Mouse (Mus musculus) MEL (cell line): Measurements from ENCODE around the gene Tmem182. TPM values are rescaled to one million over a fixed set of nuclear protein-coding genes. Genes with fewer than 3 reads are reported as not detected.
A peak's percentile ranks its signal among the peaks of the same experiment; 100 is the strongest.

Source experiments
- DNase-seq: peaks from one replicate; pipeline ENCODE4 v3.0.0; 2011; ENCODE audit warnings: low read depth, low spot score
- H3K27ac ChIP-seq: 2 replicates; pipeline ENCODE4 v1.5.1; 2012; ENCODE audit warnings: low read depth, mild to moderate bottlenecking, control low read depth, low read length, moderate library complexity; ENCODE audit not compliant: control insufficient read depth
- H3K27me3 ChIP-seq, 2 experiments: fragments of 150-350 bp in 1 of 2; sonication (generic) in 1 of 2; 2 replicates each; pipeline ENCODE4 v1.6.1; 2012; ENCODE audit warnings: low read length in 2 of 2, mild to moderate bottlenecking in 2 of 2, improper control_type of control experiment in 1 of 2, moderate library complexity in 1 of 2; ENCODE audit not compliant: insufficient read depth in 2 of 2, control insufficient read depth in 1 of 2
- H3K36me3 ChIP-seq, 2 experiments: 2 replicates each; pipeline ENCODE4 v1.6.1; 2012 to 2014; ENCODE audit warnings: low read length in 2 of 2, improper control_type of control experiment in 1 of 2, inconsistent platforms in 1 of 2, mild to moderate bottlenecking in 1 of 2; ENCODE audit not compliant: insufficient read depth in 2 of 2, control insufficient read depth in 1 of 2
- H3K4me1 ChIP-seq, 2 experiments: fragments of 150-350 bp in 1 of 2; sonication (generic) in 1 of 2; 2 replicates each; pipeline ENCODE4 v1.6.1; 2012; ENCODE audit warnings: low read length in 2 of 2, improper control_type of control experiment in 1 of 2, mild to moderate bottlenecking in 1 of 2; ENCODE audit not compliant: insufficient read depth in 2 of 2, control insufficient read depth in 1 of 2
- H3K4me3 ChIP-seq, 2 experiments: fragments of 150-350 bp in 1 of 2; sonication (generic) in 1 of 2; 2 replicates each; pipeline ENCODE4 v1.5.1; 2012; ENCODE audit warnings: low read depth in 2 of 2, low read length in 2 of 2, mild to moderate bottlenecking in 2 of 2, moderate library complexity in 2 of 2, control low read depth in 1 of 2, improper control_type of control experiment in 1 of 2; ENCODE audit not compliant: control insufficient read depth in 1 of 2, insufficient read depth in 1 of 2
- H3K79me2 ChIP-seq: 2 replicates; pipeline ENCODE4 v1.6.1; 2012; ENCODE audit warnings: mild to moderate bottlenecking, low read length, moderate library complexity; ENCODE audit not compliant: control insufficient read depth, poor library complexity, insufficient read depth
- H3K9ac ChIP-seq: 2 replicates; pipeline ENCODE4 v1.6.1; 2012; ENCODE audit warnings: low read depth, mild to moderate bottlenecking, control low read depth, low read length, moderate library complexity; ENCODE audit not compliant: control insufficient read depth, poor library complexity, severe bottlenecking
- H3K9me3 ChIP-seq: fragments of 150-350 bp; sonication (generic); replicated peaks from 2 replicates; pipeline ENCODE4 v1.6.1; 2012; ENCODE audit warnings: mild to moderate bottlenecking, low read length, improper control_type of control experiment, moderate library complexity; ENCODE audit not compliant: insufficient read depth
- CHD2 ChIP-seq: IDR thresholded peaks from 2 replicates; pipeline ENCODE4 v1.6.1; 2011; ENCODE audit warnings: low read length, improper control_type of control experiment
- CTCF ChIP-seq, 3 experiments: IDR thresholded peaks in 2 of 3; conservative IDR thresholded peaks in 1 of 3; 2 replicates each; pipeline ENCODE4 v1.5.1; 2011 to 2012; ENCODE audit warnings: low read length in 3 of 3, low read depth in 2 of 3, mild to moderate bottlenecking in 2 of 3, improper control_type of control experiment in 1 of 3, inconsistent platforms in 1 of 3, mixed read lengths in 1 of 3, moderate library complexity in 1 of 3; ENCODE audit not compliant: control insufficient read depth in 1 of 3, insufficient read depth in 1 of 3, poor library complexity in 1 of 3, severe bottlenecking in 1 of 3
- ELF1 ChIP-seq: IDR thresholded peaks from 2 replicates; pipeline ENCODE4 v1.6.1; 2014; ENCODE audit warnings: low read depth, mild to moderate bottlenecking, inconsistent platforms, low read length, improper control_type of control experiment, moderate library complexity
- EP300 ChIP-seq, 2 experiments: IDR thresholded peaks; 2 replicates each; pipeline ENCODE4 v1.6.1; 2011; ENCODE audit warnings: improper control_type of control experiment in 2 of 2, low read length in 2 of 2, low read depth in 1 of 2, mild to moderate bottlenecking in 1 of 2
- ETS1 ChIP-seq: IDR thresholded peaks from 2 replicates; pipeline ENCODE4 v1.6.1; 2012; ENCODE audit warnings: low read depth, mild to moderate bottlenecking, inconsistent platforms, low read length, improper control_type of control experiment, moderate library complexity
- GATA1 ChIP-seq: IDR thresholded peaks from 2 replicates; pipeline ENCODE4 v1.6.1; 2011; ENCODE audit warnings: low read depth, low read length, improper control_type of control experiment
- MAFK ChIP-seq: IDR thresholded peaks from 2 replicates; pipeline ENCODE4 v1.6.1; 2011; ENCODE audit warnings: low read depth, mild to moderate bottlenecking, low read length, improper control_type of control experiment, borderline replicate concordance
- POLR2AphosphoS5 ChIP-seq: IDR thresholded peaks from 2 replicates; pipeline ENCODE4 v1.6.1; 2012; ENCODE audit warnings: low read depth, borderline replicate concordance, mild to moderate bottlenecking, inconsistent platforms, low read length, moderate library complexity, mixed read lengths
- RCOR1 ChIP-seq: IDR thresholded peaks from 2 replicates; pipeline ENCODE4 v1.6.1; 2012; ENCODE audit warnings: low read depth, mild to moderate bottlenecking, inconsistent platforms, low read length, improper control_type of control experiment
- UBTF ChIP-seq: IDR thresholded peaks from 2 replicates; pipeline ENCODE4 v1.6.1; 2012; ENCODE audit warnings: low read depth, mild to moderate bottlenecking, inconsistent platforms, low read length, improper control_type of control experiment, moderate library complexity, borderline replicate concordance; ENCODE audit not compliant: insufficient read depth
- ZKSCAN1 ChIP-seq: IDR thresholded peaks from 2 replicates; pipeline ENCODE4 v1.6.1; 2012; ENCODE audit warnings: low read depth, mild to moderate bottlenecking, inconsistent platforms, low read length, improper control_type of control experiment, moderate library complexity
- polyA plus RNA-seq, 2 experiments: library from polyadenylated mRNA; stranded (reverse) in 1 of 2; unstranded in 1 of 2; fragments of >175 nt in 1 of 2; fragments of >200 nt in 1 of 2; gene quantifications; 2 replicates each; pipeline versions ENCODE4 v1.2.1 to v1.2.4; 2012; ENCODE audit warnings: low replicate concordance in 2 of 2, low read depth in 1 of 2; ENCODE audit not compliant: insufficient read length in 2 of 2, insufficient read depth in 1 of 2, missing spikeins in 1 of 2
- total RNA-seq: library from RNA; depleted of rRNA; stranded (reverse); fragments of 300-350 nt; gene quantifications from 2 replicates; pipeline ENCODE4 v1.2.3, GENCODE M21; 2012

Tmem182 gene
- total and polyA plus RNA-seq, 3 experiments: not detected

GRCm38 (mm10) chr1:40847196-40847938 lies 42.0 kb downstream of the Tmem182 start:
- no peak overlapping the region for H3K9ac ChIP-seq
- H3K27me3 ChIP-seq: no peaks in the 10 kb centered on the region
- H3K79me2 ChIP-seq: no peaks in the 10 kb centered on the region
- no peak overlapping the region for H3K27ac ChIP-seq
- peak; percentile 9 for DNase-seq
- no peak overlapping the region for H3K4me3 ChIP-seq
- H3K9me3 ChIP-seq: no peaks in the 10 kb centered on the region
- TF ChIP-seq GATA1: peak; percentile 54
- no peak for TF ChIP-seq MAFK
- 0 out of 4 replicates have a peak, but pooled peaks of 1 of the 2 experiments have one; percentile 8 for TF ChIP-seq EP300 (IDR thresholded peaks at IDR 0.05; ENCODE audit: low read depth in 1 of 2, low read length in 2 of 2)
- H3K4me1 ChIP-seq: no peaks in the 10 kb centered on the region
- no peaks in the 10 kb centered on the region for H3K36me3 ChIP-seq

- no peak overlapping the region for H3K27ac ChIP-seq
- TF ChIP-seq CHD2: no peak
- no peak for TF ChIP-seq RCOR1
- no peak for TF ChIP-seq GATA1
- TF ChIP-seq UBTF: no peak
- H3K9me3 ChIP-seq: no peaks in the 10 kb centered on the region
- DNase-seq: no peak
- H3K36me3 ChIP-seq: no peaks in the 10 kb centered on the region
- H3K4me1 ChIP-seq: no peaks in the 10 kb centered on the region
- H3K4me3 ChIP-seq: no peak overlapping the region
- no peaks in the 10 kb centered on the region for H3K79me2 ChIP-seq
- H3K27me3 ChIP-seq: no peaks in the 10 kb centered on the region
- H3K9ac ChIP-seq: no peak overlapping the region
Measured at GRCm38 (mm10) chr1:40851286-40851685, 45.9 kb downstream of the Tmem182 start.

- H3K9me3 ChIP-seq: no peaks in the 10 kb centered on the region
- no peak overlapping the region for H3K9ac ChIP-seq
- H3K27me3 ChIP-seq: no peaks in the 10 kb centered on the region
- no peaks in the 10 kb centered on the region for H3K4me1 ChIP-seq
- no peak overlapping the region for H3K27ac ChIP-seq
- H3K79me2 ChIP-seq: no peaks in the 10 kb centered on the region
- TF ChIP-seq ELF1 (no peak), UBTF (no peak), CTCF (IDR thresholded peaks at IDR 0.05 in 2 of 3, conservative IDR thresholded peaks at IDR 0.05 in 1 of 3; ENCODE audit: control insufficient read depth in 1 of 3, insufficient read depth in 1 of 3, low read depth in 2 of 3, low read length in 3 of 3, poor library complexity in 1 of 3, severe bottlenecking in 1 of 3) (no peak), POLR2AphosphoS5 (no peak), ZKSCAN1 (no peak), ETS1 (no peak)
- no peaks in the 10 kb centered on the region for H3K36me3 ChIP-seq
- no peak overlapping the region for H3K4me3 ChIP-seq
- DNase-seq: no peak
Measured at GRCm38 (mm10) chr1:40855268-40855667, 49.9 kb downstream of the Tmem182 start.
